Mouse (Mus musculus): ENCODE results near the gene Crcp.

Crcp gene

DNA sequence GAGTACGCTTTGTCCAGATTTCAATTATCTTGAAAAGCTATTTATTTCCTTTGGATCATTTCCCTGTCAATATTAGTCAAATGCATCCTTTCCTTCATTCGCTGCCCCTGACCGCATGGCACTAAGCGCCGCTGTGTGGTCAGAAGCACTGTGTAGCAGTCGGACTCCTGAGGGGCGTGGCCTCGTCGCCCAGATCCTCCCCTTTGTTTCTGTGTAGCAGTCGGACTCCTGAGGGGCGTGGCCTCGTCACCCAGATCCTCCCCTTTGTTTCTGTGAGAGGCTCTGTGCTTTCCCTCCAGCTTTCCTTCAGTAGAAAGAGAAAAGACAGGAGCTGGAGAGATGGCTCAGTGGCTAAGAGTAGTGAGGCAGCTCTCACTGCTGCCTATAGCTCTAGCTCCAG, 67.7 kb downstream of the Crcp start:
- DNase-seq (ENCODE audit: low read depth), result no peak

DNA sequence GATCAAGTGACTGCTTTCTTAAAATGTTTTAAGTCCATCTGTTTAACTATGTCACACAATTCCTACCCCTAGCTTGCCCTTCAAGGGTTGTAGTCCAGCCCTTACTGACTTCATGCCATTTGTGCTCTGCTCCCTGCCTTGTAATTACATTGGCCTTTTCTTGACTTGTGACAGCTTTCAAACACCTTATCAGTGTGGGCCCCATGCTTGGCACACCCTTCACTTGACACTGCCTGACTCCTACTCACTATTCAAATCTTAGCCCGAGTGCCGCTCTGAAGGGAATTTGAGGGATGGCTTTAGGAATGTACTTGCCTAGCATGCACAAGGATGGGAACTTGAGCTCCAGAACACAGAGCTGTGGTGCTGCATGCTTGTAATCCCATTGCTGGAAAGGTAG, 68.7 kb downstream of the Crcp start:
- DNase-seq (ENCODE audit: low read depth), result no peak

GRCm38 (mm10) chr5:130101724-130102123, 72.6 kb downstream of the Crcp start:
- no peak for DNase-seq (ENCODE audit: low read depth)

DNA sequence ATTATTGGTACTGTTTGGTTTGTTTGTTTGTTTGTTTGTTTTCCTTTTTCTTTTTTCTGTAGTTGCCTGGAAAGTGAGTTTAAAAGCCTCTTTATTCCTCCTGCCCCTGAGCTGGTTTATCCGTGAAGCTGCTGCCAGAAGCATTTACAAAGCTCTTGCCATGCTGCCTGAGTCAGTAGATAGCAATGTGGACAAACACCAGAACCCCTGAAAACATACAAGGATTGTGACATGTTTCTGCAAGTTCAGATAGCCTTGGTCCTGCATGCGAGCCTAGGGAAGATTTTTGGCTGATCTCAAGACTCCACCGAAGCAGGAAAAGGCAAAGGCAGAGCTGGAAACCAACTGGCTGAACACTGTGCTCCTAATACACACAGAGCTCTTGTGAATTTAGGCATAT, 80.3 kb downstream of the Crcp start:
- DNase-seq (ENCODE audit: low read depth), result no peak

All from naive thymus-derived CD4-positive, alpha-beta T cell, adult 2 months (primary cell).